Mouse (Mus musculus) lung, adult 18-20 months (tissue): ENCODE data around the gene Stxbp1.

Experiments
- DNase-seq, 2 experiments: peaks; one replicate each; pipeline ENCODE4 v3.0.0; 2022; ENCODE audit warnings: mixed read lengths in 2 of 2

Stxbp1 gene

DNA sequence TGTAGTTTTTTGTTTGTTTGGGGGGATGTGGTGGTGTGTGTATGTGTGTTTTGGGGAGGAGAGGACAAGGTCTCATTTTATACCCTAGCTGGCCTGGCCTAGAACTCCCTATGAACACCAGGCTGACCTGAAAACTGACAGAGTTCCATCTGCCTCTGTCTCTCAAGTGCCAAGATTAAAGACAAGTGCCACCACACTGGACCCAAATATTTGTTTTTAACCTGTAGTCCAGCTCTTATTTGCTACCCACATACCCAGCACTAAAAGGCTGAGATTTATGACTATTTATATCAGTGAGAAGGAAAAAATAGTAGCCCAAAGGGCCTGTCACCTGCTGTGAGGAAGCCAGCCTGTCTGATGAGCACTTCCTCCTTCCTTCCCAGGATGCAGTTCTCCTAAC, 11.5 kb downstream of the Stxbp1 start:
- DNase-seq = no peak

GRCm38 (mm10) chr2:32834496-32834895, 12.5 kb downstream of the Stxbp1 start:
- DNase-seq = peak; percentile 67 to 75

- DNase-seq = no peak
Measured at GRCm38 (mm10) chr2:32828979-32829676, 17.9 kb downstream of the Stxbp1 start.

- no peak for DNase-seq
Measured at GRCm38 (mm10) chr2:32825796-32826195, 21.2 kb downstream of the Stxbp1 start.

DNA sequence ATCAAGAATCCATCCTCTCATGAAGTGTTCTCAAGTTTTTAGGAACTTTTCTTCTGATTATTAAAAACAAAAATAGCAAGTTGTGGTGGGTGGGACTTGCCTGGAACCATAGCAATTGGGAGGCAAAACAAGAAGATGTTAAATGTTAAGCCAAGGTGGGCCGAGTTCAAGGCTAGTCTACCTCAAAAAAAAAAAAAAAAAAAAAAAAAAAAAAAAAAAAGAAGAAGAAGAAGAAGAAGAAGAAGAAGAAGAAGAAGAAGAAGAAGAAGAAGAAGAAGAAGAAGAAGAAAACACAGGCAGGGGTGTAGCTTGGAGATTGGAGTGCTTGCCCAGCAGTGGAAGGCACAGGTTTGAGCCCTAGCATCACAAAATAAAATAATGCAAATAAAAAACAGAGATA, 22.3 kb downstream of the Stxbp1 start:
- no peak for DNase-seq

GRCm38 (mm10) chr2:32824181-32824580, 22.9 kb downstream of the Stxbp1 start:
- DNase-seq = no peak

DNA sequence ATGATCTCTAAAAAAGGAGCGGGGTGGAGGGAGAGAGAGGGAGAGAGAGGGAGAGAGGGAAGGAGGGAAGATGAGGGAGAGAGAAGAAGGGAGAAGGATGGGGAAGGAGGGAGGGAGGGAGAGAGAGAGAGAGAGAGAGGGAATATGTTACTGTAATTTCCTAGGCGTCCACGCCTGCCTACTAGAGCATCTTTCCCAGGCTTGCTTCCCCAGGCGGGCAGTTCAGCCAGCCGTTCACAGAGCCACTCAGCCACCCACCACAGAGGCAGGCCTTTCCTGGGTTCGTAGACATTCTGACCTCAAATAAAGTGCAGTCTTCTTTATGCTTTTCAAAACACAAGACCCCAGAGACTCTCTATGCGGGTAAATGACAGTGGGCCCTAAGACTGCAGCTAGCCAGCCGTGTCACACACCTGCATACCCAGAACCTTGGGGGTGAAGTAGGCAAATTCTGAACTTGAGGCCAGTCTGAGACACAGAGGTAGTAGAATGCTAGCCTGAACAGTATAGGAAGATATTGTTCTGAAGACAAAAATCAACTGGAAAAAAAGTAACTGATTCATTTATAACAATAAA, 23.4 kb downstream of the Stxbp1 start:
- no peak for DNase-seq

DNA sequence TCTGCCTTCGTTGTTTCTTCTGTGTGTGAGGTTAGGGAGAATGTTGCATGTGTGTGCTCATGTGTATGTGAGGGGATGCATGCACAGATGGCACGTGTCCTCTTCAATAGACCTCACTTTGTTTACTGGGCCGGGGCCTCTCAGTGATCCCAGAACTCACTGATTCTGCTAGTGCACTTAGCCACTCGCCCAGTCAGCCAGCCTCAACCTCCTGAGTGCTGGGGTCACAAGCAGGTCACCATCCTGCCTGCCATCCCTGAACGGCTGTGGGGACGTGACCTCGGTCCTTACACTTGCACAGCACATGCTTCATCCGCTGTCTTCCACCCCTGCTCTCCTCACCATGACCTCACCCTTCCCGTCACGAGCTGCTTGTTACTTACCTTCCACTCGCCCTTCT, 23.9 kb downstream of the Stxbp1 start:
- no peak for DNase-seq

GRCm38 (mm10) chr2:32822643-32823042, 24.4 kb downstream of the Stxbp1 start:
- no peak for DNase-seq

- DNase-seq = peak; percentile 35 to 44
Measured at GRCm38 (mm10) chr2:32821041-32821802, 25.8 kb downstream of the Stxbp1 start.

- DNase-seq = no peak
Measured at GRCm38 (mm10) chr2:32818208-32818607, 28.8 kb downstream of the Stxbp1 start.

DNA sequence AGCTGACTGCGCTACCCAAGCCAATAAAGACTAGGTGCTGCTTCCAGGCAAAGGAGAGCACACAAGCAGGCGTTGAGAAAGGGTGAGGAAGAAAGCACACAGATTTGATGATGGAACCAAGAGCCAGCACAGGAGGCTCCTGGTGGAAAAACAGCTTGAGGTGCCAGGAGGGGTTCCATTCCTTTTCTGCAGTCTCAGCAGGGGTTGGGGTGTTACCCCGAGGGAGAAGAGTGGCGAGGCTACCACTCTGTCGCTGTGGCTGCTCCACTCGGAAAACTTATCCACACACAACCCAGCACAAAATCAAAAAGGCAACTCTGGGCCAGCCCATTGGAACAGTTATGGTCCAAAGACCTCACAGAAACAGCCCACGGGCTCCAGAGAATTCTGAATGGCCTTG, 29.5 kb downstream of the Stxbp1 start:
- no peak for DNase-seq

DNA sequence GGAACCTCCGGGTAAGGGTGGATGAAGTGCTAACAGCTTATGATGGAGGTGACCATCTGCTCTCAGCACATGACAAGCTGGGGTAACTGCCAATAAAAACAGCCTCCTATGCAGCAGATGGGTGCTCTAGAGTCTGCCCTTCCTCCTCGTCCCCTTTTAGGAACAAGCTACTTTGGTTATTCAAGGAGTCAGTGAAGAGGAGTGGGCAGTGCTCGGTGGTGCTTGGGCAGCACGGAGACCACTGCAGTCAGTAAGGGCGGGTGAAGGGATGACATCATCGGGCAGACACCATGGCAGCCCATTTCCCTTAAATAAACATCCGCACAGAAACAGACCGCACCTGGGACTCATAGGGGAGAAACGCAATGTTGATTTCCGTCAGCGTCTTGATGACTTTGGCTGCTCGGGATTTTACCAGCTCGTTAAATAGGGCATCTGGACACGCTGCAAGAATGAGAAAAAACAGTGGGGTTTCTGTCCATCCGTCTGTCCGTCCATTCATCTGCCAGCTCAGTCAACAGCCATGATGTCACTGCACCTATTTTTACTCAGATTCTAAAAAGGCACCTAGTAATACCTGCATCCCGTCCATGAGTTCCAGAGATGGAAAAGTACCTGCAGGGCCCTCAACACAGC, 30.0 kb downstream of the Stxbp1 start:
- peak; percentile 19 to 49 for DNase-seq

DNA sequence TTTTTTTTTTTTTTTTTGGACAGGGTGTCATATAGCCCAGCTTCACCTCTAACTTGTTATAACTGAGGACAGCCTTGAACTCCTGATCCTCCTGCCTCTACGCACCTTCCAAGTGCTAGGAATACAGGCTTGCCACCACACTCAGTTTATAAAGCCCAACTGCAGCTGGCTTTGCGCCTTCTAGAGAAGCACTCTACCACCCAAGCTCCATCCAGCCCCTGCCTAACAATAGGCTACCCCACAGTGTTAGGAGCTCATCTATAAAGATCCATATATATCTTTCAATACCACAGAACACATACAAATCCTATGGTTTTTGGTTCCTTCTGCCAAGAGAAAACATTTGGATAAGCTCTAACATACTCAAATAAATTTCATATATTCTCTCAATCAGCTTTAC, 30.5 kb downstream of the Stxbp1 start:
- DNase-seq = no peak

DNA sequence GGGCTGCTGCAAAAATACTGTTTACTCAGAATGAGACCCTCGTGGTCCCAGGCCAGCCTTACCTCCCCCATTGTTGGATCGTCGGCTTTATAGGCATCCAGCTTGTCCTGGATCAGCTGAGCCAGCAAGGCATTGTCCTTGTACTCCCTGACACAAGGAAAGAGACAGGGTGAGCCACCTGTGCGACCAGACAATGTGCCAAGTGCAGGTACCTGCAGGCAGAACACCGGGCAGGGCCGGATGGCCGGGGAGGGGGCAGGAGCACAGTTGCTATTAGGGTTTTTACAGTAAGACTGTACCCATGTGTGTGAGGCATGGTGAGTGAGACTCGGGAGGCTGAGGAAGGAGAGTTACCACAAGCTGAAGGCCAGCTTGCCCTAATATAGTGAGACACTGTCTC, 35.1 kb downstream of the Stxbp1 start:
- DNase-seq = no peak

- no peak for DNase-seq
Measured at GRCm38 (mm10) chr2:32808816-32809566, 38.1 kb downstream of the Stxbp1 start.

DNA sequence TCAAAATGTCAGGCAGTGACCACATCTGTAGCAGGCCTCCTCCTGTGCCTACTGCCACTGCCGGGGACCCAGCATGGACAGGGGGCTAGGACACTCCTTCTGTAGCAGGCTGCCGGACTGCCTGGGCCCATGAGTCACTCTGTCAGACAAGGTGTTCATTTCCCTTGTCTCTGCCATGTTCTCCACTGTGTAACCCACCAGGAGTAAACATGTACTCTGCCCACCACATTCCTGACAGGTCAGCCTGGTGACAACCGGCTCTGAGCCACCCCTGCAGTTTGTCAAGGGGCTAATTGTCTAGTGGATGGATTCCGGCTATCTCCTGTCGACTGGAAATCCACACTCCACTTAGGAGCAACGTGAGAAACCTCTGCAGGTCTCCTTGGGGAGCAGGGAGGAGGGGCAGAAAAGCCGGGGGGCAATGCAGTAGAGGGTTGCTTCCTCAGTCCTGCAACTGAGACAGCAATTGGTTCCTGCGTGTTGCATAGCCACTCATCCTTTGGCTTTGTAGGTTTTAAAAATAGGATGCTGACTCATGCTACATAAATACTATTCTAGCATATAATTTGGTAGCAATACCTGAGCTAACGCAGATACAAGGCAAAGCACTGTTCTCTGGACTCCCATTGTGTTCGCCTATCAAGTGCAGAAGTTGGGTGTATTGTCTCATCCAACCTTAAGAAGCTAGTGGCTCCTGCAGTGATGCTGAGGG, 48.6 kb downstream of the Stxbp1 start:
- DNase-seq = no peak

- no peak for DNase-seq
Measured at GRCm38 (mm10) chr2:32795748-32796418, 51.2 kb downstream of the Stxbp1 start.

- peak; percentile 68 to 72 for DNase-seq
Measured at GRCm38 (mm10) chr2:32791297-32791696, 55.7 kb downstream of the Stxbp1 start.

DNA sequence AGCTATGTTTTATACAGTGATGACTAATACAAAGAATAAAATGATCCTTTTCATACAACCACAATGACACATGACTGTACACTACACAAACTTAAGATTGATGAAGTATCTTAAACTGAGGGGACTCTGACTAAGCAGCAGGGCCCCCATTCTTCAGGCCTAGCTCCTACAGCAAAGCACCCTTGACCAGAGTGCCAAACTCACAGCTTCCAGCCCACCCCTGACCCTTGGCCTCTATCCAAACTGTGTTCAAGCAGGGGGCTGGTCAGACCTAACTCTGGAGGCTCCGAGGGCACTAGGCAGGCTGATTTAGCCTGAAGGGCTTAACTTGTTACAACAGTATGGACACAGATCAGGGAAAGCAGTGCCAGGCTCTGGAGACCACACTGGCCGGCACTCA, 58.5 kb downstream of the Stxbp1 start:
- no peak for DNase-seq

DNA sequence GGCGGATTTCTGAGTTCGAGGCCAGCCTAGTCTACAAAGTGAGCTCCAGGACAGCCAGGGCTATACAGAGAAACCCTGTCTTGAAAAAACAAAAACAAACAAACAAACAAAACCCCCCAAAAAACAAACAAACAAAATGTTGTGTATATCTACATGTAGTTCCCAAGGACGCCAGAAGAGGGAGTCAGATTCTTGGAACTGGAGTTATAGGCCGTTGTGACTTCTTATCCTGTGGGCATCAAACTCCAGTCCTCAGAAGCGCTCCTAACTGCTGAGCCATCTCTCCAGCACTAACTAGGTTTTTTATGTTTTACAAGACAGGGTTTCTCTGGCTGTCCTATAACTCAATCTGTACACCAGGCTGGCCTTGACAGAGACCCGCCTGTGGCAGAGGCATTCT, 59.9 kb downstream of the Stxbp1 start:
- no peak for DNase-seq
